Mouse (Mus musculus) cerebellum, postnatal 36 days (tissue): Measurements from ENCODE around the gene Stn1.

Experiments used
- DNase-seq, 2 experiments: peaks; one replicate each; pipeline ENCODE4 v3.0.0; 2021 to 2022; ENCODE audit warnings: mixed read lengths in 2 of 2

Stn1 gene

DNA sequence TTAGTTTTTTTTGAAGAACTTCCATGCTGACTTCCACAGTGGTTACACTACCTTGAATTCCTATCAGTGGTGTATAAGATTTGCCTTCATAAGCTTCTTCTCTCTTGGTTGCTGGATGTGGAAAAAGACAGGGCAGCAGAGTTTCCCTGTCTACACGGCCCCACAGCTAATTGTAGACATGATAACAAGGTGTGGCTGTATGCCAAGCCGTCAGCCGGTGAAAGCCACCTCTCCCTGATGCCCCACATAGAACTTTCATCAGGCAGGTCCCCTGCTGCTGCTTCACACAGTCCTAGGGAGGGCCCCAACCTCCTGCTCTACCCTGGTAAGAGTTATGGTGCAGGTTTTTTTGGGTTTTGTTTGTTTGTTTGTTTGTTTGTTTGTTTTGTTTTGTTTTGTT lies 68.6 kb downstream of the Stn1 start:
- DNase-seq = no peak

DNA sequence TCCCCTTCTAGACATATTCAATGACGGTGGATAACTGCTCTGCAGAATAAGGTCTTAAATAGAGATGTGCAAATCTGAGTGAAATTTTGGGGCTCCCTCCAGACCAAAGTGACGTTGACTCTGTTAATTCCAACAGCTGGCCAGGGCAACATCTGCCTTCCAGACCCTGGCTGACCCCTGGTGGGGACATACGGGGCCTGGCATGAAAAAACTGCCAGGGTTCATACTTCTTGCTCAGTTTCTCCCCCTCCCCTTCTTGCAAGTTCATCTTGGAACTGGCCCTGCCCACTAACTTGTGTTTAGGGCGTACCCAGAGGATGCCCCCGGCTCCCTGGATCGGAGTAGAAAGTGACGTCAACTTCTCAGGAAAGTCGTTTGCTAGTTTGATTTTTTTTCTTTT lies 70.5 kb downstream of the Stn1 start:
- no peak for DNase-seq

DNA sequence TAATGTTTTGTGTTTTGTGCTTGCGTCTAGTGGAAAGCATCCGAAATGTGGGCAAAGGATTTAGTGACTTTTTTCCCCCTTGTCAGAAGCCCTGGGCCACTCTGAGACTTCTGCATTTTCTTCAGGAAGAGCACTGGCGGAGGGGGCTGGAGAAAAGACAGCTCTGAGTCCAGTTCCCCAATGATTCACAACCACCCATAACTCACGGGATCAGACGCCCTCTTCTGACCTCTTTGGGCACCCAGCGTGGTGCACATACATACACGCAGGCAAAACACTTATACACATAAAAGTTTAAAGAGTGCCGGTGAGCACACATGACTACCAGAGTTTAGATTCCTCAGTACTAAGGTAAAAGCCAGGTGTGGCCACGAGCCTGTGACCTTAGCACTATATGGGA lies 71.8 kb downstream of the Stn1 start:
- DNase-seq = no peak

DNA sequence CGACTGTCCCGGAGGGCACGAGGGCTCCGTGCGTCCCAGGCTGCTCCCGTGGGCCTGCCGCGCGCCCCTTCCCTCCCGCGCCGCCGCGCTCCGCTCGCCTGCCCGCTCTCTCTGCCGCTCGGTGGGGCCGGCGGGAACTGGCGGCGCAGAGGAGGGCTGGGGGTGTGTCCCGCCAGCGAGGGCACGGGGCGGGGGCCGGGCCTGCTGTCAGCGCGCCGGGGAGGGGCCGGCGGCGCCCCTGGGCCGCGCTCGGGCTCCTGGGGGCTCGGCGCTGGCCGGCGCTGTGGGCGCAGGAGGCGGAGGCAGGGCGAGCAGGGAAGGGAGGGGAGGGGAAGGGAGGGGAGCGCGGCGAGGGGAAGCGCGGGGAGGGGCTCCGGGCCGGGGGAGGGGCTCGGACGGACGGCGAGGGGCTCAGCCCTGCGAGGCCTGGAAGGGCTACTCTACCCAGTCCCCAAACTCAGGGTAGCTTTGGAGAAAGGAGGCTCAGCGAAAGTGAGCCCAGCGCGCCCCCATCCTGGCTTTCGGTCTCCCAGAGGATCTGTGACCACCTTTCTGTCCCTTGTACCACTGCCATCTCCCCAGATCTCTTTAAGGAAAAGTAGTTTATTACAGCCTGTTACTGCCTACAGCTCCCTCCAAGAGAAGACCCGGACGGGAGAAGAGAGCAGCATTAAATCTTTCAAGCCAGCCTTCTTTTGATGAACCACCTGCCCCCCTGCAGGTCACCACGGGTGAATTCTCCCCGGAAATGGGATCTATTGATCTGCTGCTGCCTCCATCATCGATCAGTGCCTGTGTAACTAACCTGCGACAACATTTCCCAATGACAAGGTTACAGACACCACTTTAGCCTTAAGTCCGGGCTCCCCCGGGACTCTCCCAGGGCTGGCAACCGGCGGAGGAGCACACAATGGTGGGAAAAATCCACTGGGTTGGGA lies 72.7 kb downstream of the Stn1 start, which contains the start of gene Sh3pxd2a:
Sh3pxd2a (minus strand) TSS at position 98 of the 938 bp plus-strand sequence.
- no peak for DNase-seq

DNA sequence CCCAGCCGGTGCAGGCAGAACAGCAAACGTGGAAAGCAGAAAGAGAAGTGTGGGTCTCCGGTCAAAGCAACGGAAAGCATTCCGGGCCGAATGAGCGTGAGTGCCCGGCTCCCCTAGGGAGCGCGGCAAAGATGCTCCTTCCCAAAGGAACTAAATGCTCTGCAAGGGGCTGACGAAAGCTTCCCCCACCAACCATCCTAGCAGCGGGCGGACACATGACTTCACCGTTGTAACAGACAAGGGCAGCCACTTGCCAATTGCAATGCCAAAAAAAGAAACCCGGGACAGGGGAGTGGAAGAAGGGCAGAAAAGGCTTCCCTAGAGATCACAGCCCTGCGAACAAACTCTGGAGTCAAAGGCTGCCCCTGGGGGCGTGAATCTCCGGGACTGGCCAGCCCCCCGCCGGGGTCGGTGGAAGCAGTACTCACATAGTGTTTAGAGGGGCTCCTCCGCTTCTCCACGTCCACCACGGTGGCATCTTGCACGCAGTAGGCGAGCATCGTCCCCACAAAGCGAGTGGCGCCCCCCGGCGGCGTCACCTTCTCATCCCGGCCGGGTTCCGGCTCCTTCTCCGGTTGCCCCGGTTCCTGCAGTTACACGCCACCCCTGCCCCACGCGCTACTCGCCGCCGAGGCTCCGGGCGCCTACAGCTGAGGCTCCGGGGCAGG lies 73.5 kb downstream of the Stn1 start:
- DNase-seq = peak; percentile 43 to 57

DNA sequence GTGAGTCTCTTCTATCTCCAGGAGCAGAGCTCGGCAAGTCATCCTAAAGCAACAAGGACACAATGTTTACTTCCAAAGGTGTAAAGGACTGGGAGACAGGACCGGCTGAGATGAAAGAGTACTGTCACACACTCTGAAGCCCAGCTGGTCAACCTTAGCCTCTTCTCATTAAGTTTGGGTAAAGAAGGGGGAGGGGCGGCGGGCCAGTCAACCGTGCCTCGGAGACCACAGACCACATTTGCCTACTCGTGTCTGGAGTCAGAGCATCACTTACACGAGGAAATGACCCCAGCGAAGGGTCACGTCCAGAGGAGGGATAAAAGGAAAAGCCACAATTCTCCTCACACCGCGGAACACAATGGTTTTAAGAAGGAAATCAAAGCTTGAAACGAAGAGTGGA lies 74.1 kb downstream of the Stn1 start:
- DNase-seq = no peak

DNA sequence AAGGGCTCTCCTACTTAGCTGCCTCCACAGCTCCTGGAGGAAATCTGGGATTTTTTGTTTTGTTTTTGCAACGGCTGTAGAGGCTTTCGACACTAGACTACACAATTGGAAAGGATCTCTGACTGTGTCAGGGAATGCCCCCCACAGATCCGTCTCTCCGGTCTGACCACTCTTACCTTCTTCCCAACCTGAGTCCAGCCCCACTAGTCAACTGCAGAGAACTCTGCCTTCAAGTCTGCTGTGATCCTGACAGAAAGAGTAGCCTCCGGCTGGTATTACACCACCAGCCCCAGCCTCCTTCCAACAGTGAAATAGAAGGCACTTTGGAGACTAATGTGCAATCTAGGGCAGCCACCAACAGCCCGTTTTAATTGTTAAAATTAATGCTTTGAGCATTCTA lies 74.6 kb downstream of the Stn1 start:
- DNase-seq = no peak

DNA sequence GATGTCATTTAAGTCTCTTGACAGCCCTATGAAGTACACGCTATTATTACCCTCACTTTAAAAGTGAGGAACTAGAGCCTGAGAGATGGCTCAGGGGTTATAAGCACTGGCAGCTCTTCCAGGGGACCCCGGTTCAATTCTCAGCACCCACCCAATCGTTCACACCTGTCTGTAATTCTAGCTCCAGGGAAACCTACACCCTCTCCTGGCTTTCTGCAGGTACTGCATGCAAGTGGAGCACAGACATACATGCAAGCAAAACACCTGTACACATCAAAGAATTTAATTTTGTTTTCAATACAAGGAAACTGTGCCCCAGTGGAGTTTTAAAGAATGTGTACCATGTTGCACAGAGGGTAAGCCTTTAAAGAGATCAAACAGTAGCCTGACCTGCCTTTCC lies 75.5 kb downstream of the Stn1 start:
- no peak for DNase-seq

DNA sequence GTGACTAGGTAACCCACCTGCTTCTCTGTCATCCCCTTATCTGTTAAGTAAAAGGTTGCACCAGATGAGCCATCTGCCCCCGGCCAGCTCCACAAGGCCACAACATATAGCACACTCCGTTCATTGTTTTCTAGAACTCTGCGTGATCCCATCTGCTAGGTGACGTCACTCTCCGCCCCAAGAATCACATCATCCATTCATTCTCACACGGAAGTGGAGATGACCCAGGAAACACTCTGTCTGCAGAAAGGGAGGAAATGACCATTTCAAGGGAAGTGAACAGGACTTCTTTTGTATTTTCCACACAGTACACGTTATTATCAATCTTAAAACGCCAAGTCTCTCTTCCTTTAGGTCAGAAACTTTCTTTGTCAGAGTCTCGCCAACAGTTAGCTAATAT lies 75.9 kb downstream of the Stn1 start:
- no peak for DNase-seq

DNA sequence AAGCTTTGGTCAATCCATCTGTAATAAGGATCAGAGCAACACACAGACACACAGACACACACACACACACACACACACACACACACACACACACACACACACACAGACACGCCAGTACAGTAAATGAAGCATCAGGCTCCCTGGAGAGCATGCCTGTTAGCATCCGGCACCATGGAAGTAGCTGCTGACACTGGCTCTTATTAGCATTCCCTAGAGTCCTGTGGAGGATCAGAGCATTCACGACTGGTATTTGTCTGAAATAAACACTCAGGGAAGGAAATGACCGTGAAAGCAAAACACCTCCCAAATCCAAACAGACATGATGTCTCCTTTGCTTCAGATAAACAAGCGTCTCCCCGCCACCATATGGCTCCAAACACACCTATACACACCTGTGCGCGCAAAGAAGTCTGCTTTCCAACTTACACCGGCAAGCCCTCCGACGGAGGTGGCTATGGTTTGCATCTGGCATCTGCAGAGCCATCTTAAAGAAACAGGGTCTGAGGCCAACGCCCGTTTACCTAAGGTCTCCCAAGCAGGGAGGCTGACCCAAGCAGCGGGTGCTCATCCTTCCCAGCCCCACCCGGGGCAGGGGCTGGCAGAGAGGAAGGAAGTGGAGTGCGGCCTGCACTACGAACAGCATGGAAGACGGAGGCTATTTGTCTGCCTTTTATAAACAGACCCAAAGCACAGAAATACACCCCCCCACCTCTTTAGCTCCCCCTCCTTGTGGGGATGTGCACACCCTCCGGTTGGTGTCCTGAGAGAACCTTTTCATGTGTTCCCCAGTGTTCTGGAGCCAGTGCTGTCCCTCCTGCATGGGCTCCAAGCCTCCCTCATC lies 77.0 kb downstream of the Stn1 start:
- DNase-seq = no peak

DNA sequence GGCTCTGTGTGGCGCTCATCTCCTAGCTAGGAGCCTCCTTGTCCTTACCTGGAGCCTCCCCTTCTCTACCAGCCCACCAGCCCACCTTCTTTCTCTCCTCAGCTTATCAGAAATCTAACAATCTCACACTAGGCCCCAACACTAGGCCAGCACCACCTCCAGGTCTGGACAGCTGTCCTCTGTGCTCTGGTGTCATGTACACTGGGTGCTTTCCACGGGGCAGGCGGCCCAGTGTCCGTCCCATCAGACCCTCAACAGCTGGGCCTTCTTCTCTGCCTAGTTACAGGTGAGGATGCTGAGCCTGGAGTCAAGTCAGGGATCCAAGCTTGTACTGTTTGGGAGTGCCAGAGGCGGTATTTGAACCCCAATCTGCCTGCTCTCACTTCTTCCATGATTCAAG lies 78.1 kb downstream of the Stn1 start:
- no peak for DNase-seq

DNA sequence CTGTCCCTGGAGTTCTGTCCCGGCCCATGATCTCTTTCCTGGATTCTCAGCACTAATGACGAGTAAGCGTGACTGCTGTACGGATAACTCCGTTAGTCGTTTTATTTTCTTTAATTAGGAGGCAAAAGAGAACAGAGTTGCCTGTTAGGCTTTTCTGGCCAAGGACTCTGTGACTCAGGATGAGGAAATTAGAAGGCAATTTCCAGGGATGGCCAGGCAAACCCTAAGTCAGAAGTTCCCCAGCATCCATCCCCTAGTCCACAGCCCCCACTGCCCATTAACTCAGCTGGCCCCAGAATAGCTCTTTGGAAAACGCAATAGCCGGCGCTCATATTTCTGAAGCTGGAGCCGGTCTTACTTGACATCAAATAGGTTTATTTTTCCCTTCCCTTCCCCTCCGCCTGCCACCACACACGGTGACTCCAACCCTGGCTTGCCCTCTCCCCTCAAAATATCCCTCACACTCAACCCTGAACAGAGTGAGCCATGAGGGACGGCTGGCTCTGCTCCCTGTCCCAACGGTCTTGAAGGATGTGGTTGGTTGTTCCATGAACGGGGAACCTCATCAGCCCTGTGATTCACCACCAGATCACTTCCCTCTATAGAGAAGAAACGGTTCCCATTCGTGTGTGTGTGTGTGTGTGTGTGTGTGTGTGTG lies 78.7 kb downstream of the Stn1 start:
- no peak for DNase-seq

DNA sequence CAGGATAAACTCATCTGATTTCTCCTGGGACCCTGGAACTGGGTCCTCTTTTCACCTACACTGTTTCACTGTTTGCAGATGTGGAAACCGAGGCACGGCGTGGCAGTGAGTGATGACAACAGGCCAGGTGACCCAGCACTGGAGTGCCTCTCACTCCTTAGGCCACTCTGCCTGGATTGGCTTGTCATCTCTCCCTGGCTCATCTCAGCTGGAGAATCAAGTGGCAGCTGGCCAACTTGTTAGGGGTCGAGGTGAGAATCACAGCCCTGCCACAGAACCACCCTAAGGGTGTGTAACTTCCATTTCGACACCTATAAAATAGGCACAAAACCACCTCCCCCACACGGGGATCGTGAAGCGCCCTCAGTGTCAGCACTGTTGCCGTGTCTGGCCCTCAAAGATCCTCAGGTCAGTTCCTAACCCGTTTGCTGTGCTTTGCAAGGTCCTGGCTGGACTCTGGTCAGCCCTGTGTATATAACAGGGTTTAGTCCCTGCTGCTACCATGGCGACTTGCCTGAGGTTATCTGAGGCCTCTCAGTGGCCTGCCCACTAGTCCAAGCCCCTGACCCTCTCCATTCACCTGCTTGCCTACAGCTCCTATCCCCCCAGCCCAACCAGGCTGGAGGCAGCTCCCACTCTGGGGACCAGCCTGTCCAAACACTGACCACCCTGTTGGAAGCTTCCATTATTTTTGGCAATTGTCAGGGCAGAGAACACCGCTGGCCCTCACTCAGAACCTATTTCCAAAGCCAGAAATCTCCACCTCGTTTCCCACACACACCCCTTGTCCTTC lies 79.4 kb downstream of the Stn1 start:
- DNase-seq = no peak

DNA sequence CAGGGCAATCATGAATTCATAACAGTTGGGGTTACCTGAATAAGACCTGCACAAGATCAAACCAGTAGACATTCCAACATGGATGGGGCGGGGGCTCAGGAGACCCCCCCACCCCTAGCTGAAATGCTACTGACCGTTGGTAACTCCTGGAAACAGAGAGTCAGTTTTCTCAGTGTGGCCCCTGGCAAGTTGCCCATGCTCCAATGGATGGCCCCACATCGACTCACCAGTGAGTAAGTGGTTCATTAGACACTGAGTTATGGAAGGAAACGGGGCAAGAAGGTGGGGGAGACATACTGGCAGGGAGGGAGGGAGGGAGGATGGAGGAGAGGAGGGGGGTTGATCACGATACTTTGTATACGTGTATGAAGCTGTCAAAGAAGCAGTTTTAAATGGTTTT lies 81.3 kb downstream of the Stn1 start:
- no peak for DNase-seq

DNA sequence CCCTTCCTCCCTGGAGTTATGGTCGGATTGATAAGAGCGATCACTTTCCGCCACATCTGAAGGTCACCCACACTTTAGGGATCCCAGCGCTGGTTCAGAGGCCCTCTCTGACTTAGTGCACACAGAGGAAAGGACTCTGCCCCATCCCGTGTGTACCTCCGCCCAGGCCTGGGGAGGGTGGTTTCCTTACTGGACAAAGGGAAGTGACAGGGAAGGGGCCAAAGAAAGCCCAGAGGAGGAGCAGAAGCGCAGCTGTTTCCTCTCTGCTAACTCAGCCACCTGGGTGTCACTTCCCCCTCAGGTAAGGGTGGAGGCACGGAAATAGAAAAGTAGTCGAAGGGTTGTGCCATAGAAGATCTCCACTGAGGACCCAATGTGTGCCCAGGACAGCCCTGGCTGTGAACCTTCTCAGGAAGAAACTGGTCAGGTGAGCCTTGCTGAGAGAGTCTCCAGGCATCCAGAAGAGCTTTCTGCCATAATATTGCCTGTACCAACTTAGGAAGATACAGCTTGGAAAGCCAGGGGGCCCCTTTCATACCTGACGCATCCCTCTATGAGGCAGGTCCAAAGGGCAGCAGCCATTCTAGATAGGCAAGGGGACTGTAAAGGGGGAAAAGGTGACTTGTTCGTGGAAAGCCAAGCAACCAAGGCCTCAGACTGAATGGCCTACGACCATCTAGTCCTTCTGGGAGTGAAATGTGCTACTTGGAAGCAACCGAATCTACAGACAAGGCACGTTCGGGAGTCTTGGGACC lies 82.1 kb downstream of the Stn1 start:
- no peak for DNase-seq

DNA sequence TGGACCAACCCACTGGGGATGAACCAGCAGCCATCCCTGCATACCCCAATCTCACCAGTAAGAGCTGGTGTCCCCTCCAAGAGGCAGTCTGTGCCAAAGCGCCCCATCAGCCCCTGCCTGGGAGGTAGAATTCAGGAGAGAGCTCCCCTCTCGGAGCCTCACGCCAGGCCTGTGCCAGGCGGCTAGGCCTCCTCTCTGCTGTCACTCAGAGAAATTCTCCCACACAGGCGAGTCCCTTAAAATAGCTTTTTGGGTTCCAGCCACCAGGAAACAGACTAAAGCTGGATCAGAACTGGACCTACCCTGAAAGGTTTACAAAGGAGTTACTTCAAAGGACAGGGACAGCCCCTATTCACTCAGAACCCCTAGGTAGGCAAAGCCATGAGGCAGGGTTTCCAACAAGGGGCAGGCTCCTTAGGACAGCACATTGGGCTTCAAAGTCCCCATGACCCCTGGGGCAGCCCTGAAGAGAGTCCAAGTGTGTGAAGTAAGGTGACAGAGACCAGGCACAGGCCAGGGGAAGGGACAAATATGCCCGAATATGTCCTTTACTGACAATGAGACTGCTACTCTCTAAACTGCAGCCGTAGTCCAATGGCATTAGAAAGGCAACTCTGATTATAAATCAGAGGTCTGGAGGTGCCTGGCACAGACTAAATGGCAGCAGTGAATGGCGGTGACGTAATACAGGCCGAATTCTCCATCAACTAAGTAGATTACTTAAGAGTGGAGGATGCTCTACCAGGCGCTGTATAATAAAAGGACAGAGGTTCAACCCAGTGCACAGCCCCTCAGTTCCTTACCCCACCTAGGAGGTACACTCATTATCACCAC lies 82.9 kb downstream of the Stn1 start:
- DNase-seq = no peak

DNA sequence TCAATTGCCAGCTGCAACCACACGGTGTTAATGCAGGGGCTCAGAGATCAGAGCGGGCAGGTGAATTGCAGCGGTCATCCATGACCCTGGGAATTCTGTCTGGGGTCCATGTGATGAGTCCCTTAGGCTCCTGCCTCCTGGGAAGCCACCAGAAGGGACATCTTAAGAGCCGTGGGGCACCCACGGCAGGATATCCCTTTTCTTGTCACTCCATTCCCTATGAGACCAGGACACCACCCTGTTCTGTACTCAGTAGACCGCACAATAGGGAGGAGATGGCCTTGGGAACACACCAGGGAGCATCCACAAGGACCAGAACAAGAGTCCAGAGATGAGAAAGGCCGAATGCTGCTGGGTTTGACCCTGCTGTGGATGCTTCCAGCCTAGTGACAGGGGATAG lies 84.0 kb downstream of the Stn1 start:
- no peak for DNase-seq

DNA sequence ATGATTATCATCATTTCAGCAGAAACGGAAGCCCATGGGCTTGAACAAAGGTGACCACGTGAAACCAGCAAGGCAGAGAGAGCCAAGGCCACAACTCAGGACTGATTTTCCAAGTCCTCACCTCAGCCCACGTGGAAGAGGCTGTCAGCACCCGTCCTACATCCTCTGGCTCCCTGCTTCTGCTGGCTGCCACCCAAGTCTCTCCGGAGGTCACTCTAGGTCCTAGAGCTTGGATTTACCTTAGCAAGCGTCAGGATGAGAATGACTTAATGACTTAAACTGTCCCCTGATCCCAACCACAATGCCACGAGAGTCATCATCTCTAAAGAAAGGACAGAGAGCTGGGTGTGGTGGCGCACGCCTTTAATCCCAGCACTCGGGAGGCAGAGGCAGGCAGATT lies 84.6 kb downstream of the Stn1 start:
- DNase-seq = no peak

DNA sequence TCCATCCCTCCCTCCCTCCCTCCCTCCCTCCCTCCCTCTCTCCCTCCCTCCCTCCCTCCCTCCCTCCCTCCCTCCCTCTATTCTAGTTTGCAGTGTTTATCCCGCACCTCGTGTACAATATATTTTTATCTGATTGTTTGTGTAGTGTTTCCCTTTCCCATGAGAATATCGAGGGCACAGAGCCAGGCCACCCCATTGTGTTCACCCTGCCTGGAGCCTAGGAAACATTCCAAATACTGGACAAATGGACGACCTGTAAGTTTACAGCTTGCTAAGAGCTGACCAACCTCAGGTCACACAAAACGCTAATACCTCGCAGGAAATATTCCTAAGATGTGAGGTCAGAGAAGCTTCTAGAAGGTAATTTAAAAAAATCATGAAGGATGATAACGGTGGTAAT lies 85.1 kb downstream of the Stn1 start:
- no peak for DNase-seq

DNA sequence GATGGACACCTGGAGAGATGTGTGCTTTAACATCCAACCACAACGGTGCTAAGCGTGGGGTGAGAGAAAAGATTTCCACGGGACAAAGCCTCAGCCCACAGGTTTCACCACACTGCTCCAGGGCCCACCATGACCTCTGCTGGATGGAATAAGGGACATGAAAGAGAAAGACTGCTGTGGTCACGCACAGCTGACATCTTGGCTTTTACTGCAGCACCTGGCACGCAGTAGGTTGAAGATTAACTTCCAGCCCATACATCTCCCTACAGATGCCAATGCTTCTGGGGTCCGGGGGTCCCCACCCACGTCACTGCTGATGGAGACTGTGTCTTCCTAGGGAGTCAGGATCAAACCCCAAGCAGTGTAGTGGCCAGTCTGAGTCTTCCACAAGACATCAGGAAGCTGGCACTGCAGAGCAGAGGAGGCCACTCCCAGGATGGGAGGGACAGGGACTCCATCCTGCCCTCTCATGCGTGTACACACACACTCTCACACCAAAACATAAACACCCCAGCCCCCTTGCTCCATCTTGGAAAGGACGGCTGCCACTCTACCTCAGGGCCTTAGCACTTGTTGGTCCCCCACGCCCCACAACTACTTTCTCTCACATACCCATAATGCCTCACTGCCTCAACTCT lies 85.7 kb downstream of the Stn1 start:
- no peak for DNase-seq
